28 mouse cellular contexts compared by ENCODE assay signal in genomic region chr12:37882796-37883195, GRCm38 (mm10).
DNase-seq lines count a peak whose midpoint lies in the region; ATAC-seq and TF ChIP-seq lines count a peak whose summit lies in the region.
"Had no signal": no experiment of that assay in that cellular context is flagged by ENCODE, and none has a peak within 500 bp of the region (broad histone marks: within the 10 kb centered on the region; RNA-seq: fewer than 3 reads in every experiment).

No protein-coding gene starts in this region.

- no peak overlapping the region for H3K4me2 ChIP-seq in forebrain, embryonic 14.5 days (ENCODE audit: low read length)
- no peak overlapping the region for H3K4me2 ChIP-seq in lung, postnatal 0 days (replicated peaks; ENCODE audit: low read depth, low read length)
- H3K4me2 ChIP-seq: embryonic facial prominence, embryonic 12.5 days; forebrain, embryonic 15.5 days; heart, embryonic 12.5 days; heart, embryonic 15.5 days had no signal

- H3K9me3 ChIP-seq in forebrain, embryonic 14.5 days (replicated peaks; ENCODE audit: control insufficient read depth, low read length), result no peaks in the 10 kb centered on the region
- no peaks in the 10 kb centered on the region for H3K9me3 ChIP-seq in forebrain, embryonic 10.5 days
- no peaks in the 10 kb centered on the region for H3K9me3 ChIP-seq in lung, postnatal 0 days (ENCODE audit: low read length)
- H3K9me3 ChIP-seq: embryonic facial prominence, embryonic 12.5 days; forebrain, embryonic 15.5 days; heart, embryonic 12.5 days; heart, embryonic 15.5 days had no signal

- TF ChIP-seq CTCF in layer of hippocampus, adult 2 months (conservative IDR thresholded peaks at IDR 0.05), result no peak
- no peak for TF ChIP-seq CTCF in lung, postnatal 0 days (IDR thresholded peaks at IDR 0.05)
- TF ChIP-seq CTCF in brain, embryonic 14.5 days (IDR thresholded peaks at IDR 0.05; ENCODE audit: borderline replicate concordance, extremely low read depth, insufficient read depth, insufficient read length), result no peak

- DNase-seq in forebrain, embryonic 14.5 days (ENCODE audit: low spot score), result peak; percentile 12
- DNase-seq in forebrain, embryonic 10.5 days (ENCODE audit: extremely low spot score, low spot score), result no peak
- DNase-seq in layer of hippocampus, adult 2 months (ENCODE audit: low spot score in 2 of 2), result no peak
- DNase-seq in layer of hippocampus, adult 8-10 months (ENCODE audit: low spot score in 2 of 2), result no peak
- peak; percentile 54 for DNase-seq in lung, postnatal 0 days (ENCODE audit: low spot score)
- no peak for DNase-seq in lung, postnatal 14 days
- peak; percentile 14 for DNase-seq in brain, embryonic 14.5 days (ENCODE audit: low read depth)
- DNase-seq in heart, postnatal 10 days, result no peak
- DNase-seq: adrenal gland, postnatal 10 days; adrenal gland, postnatal 36 days; B cell, adult 2 months; cerebellum, adult 11-12 months; cerebellum, adult 8-10 months; cerebellum, postnatal 10 days; cerebellum, postnatal 36 days; gastrocnemius, postnatal 25 days; heart, adult 18-20 months; heart, postnatal 14 days; heart, postnatal 4 days had no signal

- 43% methylated on average over 1 of the region's 1 CpGs for WGBS in forebrain, embryonic 14.5 days
- 59% methylated on average over 1 of the region's 1 CpGs for WGBS in forebrain, embryonic 10.5 days
- 32% methylated on average over 1 of the region's 1 CpGs for WGBS in lung, postnatal 0 days

- no peak for ATAC-seq in forebrain, embryonic 14.5 days
- no peak for ATAC-seq in lung, postnatal 0 days
- ATAC-seq: forebrain, embryonic 15.5 days; intestine, postnatal 0 days; Patski had no signal

- no peaks in the 10 kb centered on the region for H3K27me3 ChIP-seq in forebrain, embryonic 14.5 days (replicated peaks; ENCODE audit: control insufficient read depth, insufficient read depth, low read length)
- H3K27me3 ChIP-seq in forebrain, embryonic 10.5 days (ENCODE audit: poor library complexity, severe bottlenecking), result peaks cover 20% of the 10 kb centered on the region
- H3K27me3 ChIP-seq in lung, postnatal 0 days (replicated peaks; ENCODE audit: insufficient read depth, low read length), result no peaks in the 10 kb centered on the region
- H3K27me3 ChIP-seq: CH12.LX; embryonic facial prominence, embryonic 12.5 days; forebrain, embryonic 15.5 days; heart, embryonic 12.5 days; heart, embryonic 15.5 days had no signal

- no peak overlapping the region for H3K4me3 ChIP-seq in forebrain, embryonic 14.5 days (ENCODE audit: low read depth, low read length)
- H3K4me3 ChIP-seq in forebrain, embryonic 10.5 days, result no peak overlapping the region
- peak overlapping the region; percentile 17; the same call in 1 of the 2 replicates for H3K4me3 ChIP-seq in layer of hippocampus, adult 2 months
- H3K4me3 ChIP-seq in lung, postnatal 0 days (ENCODE audit: low read depth, low read length), result no peak overlapping the region
- H3K4me3 ChIP-seq: embryonic facial prominence, embryonic 12.5 days; erythroblast, embryonic 14.5 days; forebrain, embryonic 15.5 days; heart, embryonic 12.5 days; heart, embryonic 15.5 days had no signal

- TF ChIP-seq EP300 in lung, postnatal 0 days (IDR thresholded peaks at IDR 0.05), result no peak

- H3K27ac ChIP-seq in forebrain, embryonic 14.5 days (ENCODE audit: low read depth, low read length), result no peak overlapping the region
- no peak overlapping the region for H3K27ac ChIP-seq in forebrain, embryonic 10.5 days
- peak overlapping the region; percentile 0; the same call in 1 of the 2 replicates for H3K27ac ChIP-seq in layer of hippocampus, adult 2 months
- no peak overlapping the region for H3K27ac ChIP-seq in lung, postnatal 0 days (ENCODE audit: low read length)
- H3K27ac ChIP-seq: embryonic facial prominence, embryonic 12.5 days; forebrain, embryonic 15.5 days; heart, embryonic 15.5 days had no signal

- no peaks in the 10 kb centered on the region for H3K36me3 ChIP-seq in forebrain, embryonic 14.5 days (ENCODE audit: control insufficient read depth, insufficient read depth, low read length)
- no peaks in the 10 kb centered on the region for H3K36me3 ChIP-seq in forebrain, embryonic 10.5 days (replicated peaks)
- no peaks in the 10 kb centered on the region for H3K36me3 ChIP-seq in lung, postnatal 0 days (ENCODE audit: insufficient read depth, low read length)
- H3K36me3 ChIP-seq: embryonic facial prominence, embryonic 12.5 days; forebrain, embryonic 15.5 days; G1E; heart, embryonic 12.5 days; heart, embryonic 15.5 days had no signal

- TF ChIP-seq POLR2A in brain, embryonic 14.5 days (IDR thresholded peaks at IDR 0.05; ENCODE audit: borderline replicate concordance, extremely low read depth, insufficient read depth, insufficient read length, poor library complexity, severe bottlenecking), result no peak

- intact Hi-C loops in heart, postnatal 10 days (cut with DNase I), result no loop called here

- no peak overlapping the region for H3K9ac ChIP-seq in forebrain, embryonic 14.5 days (ENCODE audit: low read length)
- H3K9ac ChIP-seq in lung, postnatal 0 days (replicated peaks; ENCODE audit: low read depth), result no peak overlapping the region
- H3K9ac ChIP-seq: embryonic facial prominence, embryonic 12.5 days; forebrain, embryonic 15.5 days; heart, embryonic 12.5 days; heart, embryonic 15.5 days had no signal

- 0 out of 2 replicates have a peak, but pooled peaks cover 3% of the 10 kb centered on the region for H3K4me1 ChIP-seq in forebrain, embryonic 14.5 days (ENCODE audit: control insufficient read depth, insufficient read depth, low read length)
- H3K4me1 ChIP-seq in forebrain, embryonic 10.5 days, result peaks cover 17% of the 10 kb centered on the region
- no peaks in the 10 kb centered on the region; the same call in none of the 2 replicates for H3K4me1 ChIP-seq in lung, postnatal 0 days (ENCODE audit: insufficient read depth, low read depth, low read length)
- H3K4me1 ChIP-seq: embryonic facial prominence, embryonic 12.5 days had no signal

Comparison
In these comparisons a context has a peak if more than half of its experiments do, and no peak if none do; other contexts are left out.
1. DNase-seq: peak in forebrain, embryonic 14.5 days (single experiment), lung, postnatal 0 days (single experiment) and brain, embryonic 14.5 days (single experiment); none in forebrain, embryonic 10.5 days (single experiment), layer of hippocampus, adult 2 months (0 of 2), layer of hippocampus, adult 8-10 months (0 of 2), lung, postnatal 14 days (single experiment) and heart, postnatal 10 days (0 of 2).